Mouse (Mus musculus) brain, embryonic 14.5 days (tissue): Measurements from ENCODE around the gene Nufip2. TPM values are rescaled to one million over a fixed set of nuclear protein-coding genes. Genes with fewer than 3 reads are reported as not detected.
"Not testable (repeated sequence)": the region's sequence is repeated elsewhere in the genome, so short reads cannot be mapped to it uniquely, and the experiment has no call there.

Source experiments
- DNase-seq: peaks from one replicate; pipeline ENCODE4 v3.0.0-alpha.2; 2011; ENCODE audit warnings: low read depth
- CTCF ChIP-seq: fragments of 200-500 bp; IDR thresholded peaks from 2 replicates; pipeline ENCODE4 v1.5.1; 2012; ENCODE audit warnings: inconsistent platforms, mild to moderate bottlenecking, moderate library complexity, borderline replicate concordance; ENCODE audit not compliant: insufficient read depth, insufficient read length; ENCODE audit errors: extremely low read depth
- POLR2A ChIP-seq: fragments of 200-500 bp; IDR thresholded peaks from 2 replicates; pipeline ENCODE4 v1.6.1; 2012; ENCODE audit warnings: mild to moderate bottlenecking, inconsistent platforms, borderline replicate concordance; ENCODE audit not compliant: poor library complexity, insufficient read depth, insufficient read length, severe bottlenecking; ENCODE audit errors: extremely low read depth
- polyA plus RNA-seq: library from polyadenylated mRNA; depleted of rRNA; stranded (reverse); fragments of >200 nt; gene quantifications from 2 replicates; pipeline ENCODE4 v1.2.3, GENCODE M21; 2012; rRNA removed

The Nufip2 gene
- polyA plus RNA-seq: 13.1 and 19.2 TPM in 2 replicates

GRCm38 (mm10) chr11:77685383-77686265, at the start of gene Nufip2:
Gene Nufip2 (plus strand): TSS chr11:77686155.
- TF ChIP-seq POLR2A: peak; percentile 94; the same call in 1 of the 2 replicates
- TF ChIP-seq CTCF: no peak
- peak; percentile 100 for DNase-seq

- no peak for DNase-seq
- no peak for TF ChIP-seq CTCF
- TF ChIP-seq POLR2A: no peak
Measured at GRCm38 (mm10) chr11:77641390-77641789, 44.6 kb upstream of the Nufip2 start.

GRCm38 (mm10) chr11:77645481-77645880, 40.5 kb upstream of the Nufip2 start:
- TF ChIP-seq POLR2A (no peak), CTCF (no peak)
- no peak for DNase-seq

- no peak for DNase-seq
- no peak for TF ChIP-seq POLR2A
- no peak for TF ChIP-seq CTCF
Measured at GRCm38 (mm10) chr11:77648878-77649277, 37.1 kb upstream of the Nufip2 start.

GRCm38 (mm10) chr11:77652484-77652883, 33.5 kb upstream of the Nufip2 start:
- TF ChIP-seq POLR2A: no peak
- TF ChIP-seq CTCF: no peak

GRCm38 (mm10) chr11:77653406-77654190, 32.4 kb upstream of the Nufip2 start:
- not testable (repeated sequence) for DNase-seq

More at GRCm38 (mm10) chr11:77652484-77652883, 33.5 kb upstream of the Nufip2 start:
- DNase-seq: no peak

GRCm38 (mm10) chr11:77659986-77660385, 26.0 kb upstream of the Nufip2 start:
- DNase-seq: no peak
- TF ChIP-seq CTCF: no peak
- no peak for TF ChIP-seq POLR2A

- TF ChIP-seq CTCF (no peak), POLR2A (no peak)
- peak; percentile 14 for DNase-seq
Measured at GRCm38 (mm10) chr11:77663639-77664038, 22.3 kb upstream of the Nufip2 start.

GRCm38 (mm10) chr11:77664046-77664445, 21.9 kb upstream of the Nufip2 start:
- DNase-seq: no peak
- no peak for TF ChIP-seq POLR2A
- TF ChIP-seq CTCF: no peak

GRCm38 (mm10) chr11:77665384-77665783, 20.6 kb upstream of the Nufip2 start:
- not testable (repeated sequence) for DNase-seq

- DNase-seq: not testable (repeated sequence)
Measured at GRCm38 (mm10) chr11:77666766-77667165, 19.2 kb upstream of the Nufip2 start.

GRCm38 (mm10) chr11:77672746-77673145, 13.2 kb upstream of the Nufip2 start:
- no peak for DNase-seq
- TF ChIP-seq POLR2A (no peak), CTCF (no peak)
